Mouse (Mus musculus) liver (tissue): ENCODE measurements at regions not wholly inside any gene's neighbourhood (a gene's known extent, or its start where the extent isn't known, plus 50 kb on each side); places are given as distances from the start of the nearest gene placed in this dataset.

Experiments used
- DNase-seq: peaks from one replicate; pipeline ENCODE4 v3.0.0-alpha.2; 2020; ENCODE audit warnings: mixed read lengths

GRCm38 (mm10) chr12:91980321-91980720 is 131.4 kb upstream of the Sel1l start:
- DNase-seq, result no peak

- no peak for DNase-seq
Measured at GRCm38 (mm10) chr12:91971045-91971444, 122.1 kb upstream of the Sel1l start.

- DNase-seq, result no peak
Measured at GRCm38 (mm10) chr12:91965937-91966336, 117.0 kb upstream of the Sel1l start.

GRCm38 (mm10) chr12:91963239-91963638 is 114.3 kb upstream of the Sel1l start:
- no peak for DNase-seq

GRCm38 (mm10) chr12:91958086-91958485 is 109.1 kb upstream of the Sel1l start:
- no peak for DNase-seq

- DNase-seq, result no peak
Measured at GRCm38 (mm10) chr12:91956411-91956810, 107.5 kb upstream of the Sel1l start.

GRCm38 (mm10) chr12:91948602-91949167 is 99.7 kb upstream of the Sel1l start:
- no peak for DNase-seq

GRCm38 (mm10) chr12:91947998-91948397 is 99.0 kb upstream of the Sel1l start:
- no peak for DNase-seq

- no peak for DNase-seq
Measured at GRCm38 (mm10) chr12:91946541-91946940, 97.6 kb upstream of the Sel1l start.

GRCm38 (mm10) chr12:91932490-91933361 is 83.8 kb upstream of the Sel1l start:
- DNase-seq, result no peak

GRCm38 (mm10) chr12:91931586-91931985 is 82.6 kb upstream of the Sel1l start:
- no peak for DNase-seq

GRCm38 (mm10) chr12:91929386-91930054 is 80.6 kb upstream of the Sel1l start:
- no peak for DNase-seq

- DNase-seq, result no peak
Measured at GRCm38 (mm10) chr12:91927576-91927975, 78.6 kb upstream of the Sel1l start.

- no peak for DNase-seq
Measured at GRCm38 (mm10) chr12:91915486-91915885, 66.5 kb upstream of the Sel1l start.

- no peak for DNase-seq
Measured at GRCm38 (mm10) chr12:91910529-91910928, 61.6 kb upstream of the Sel1l start.
